In the genomic region with DNA sequence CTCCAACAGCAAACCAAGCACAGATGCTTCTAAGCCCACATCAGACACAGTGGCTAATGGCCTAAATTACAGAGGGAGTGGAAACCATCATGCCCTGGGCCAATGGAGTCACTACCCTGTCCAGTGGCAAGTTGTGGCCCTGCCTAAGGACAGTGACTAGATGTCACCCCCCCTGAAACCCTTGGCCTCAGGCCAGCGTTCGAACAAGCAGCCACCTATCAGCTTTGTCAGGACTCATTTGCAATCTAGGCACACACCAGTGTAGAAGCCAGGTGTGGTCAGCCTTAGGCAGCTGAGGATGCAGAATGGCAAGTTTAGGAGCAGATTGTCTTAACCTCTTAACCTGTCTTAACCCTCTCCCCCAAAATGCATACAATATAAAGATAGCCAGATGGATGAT, we compare ENCODE assay signal across 22 mouse cellular contexts. TPM values are rescaled to one million over a fixed set of nuclear protein-coding genes. Genes with fewer than 3 reads are reported as not detected.
DNase-seq lines count a peak whose midpoint lies in the region; ATAC-seq lines count a peak whose summit lies in the region.
"Had no signal": no experiment of that assay in that cellular context is flagged by ENCODE, and none has a peak within 500 bp of the region (broad histone marks: within the 10 kb centered on the region; RNA-seq: fewer than 3 reads in every experiment).

No protein-coding gene starts in this region.

- ATAC-seq in heart, embryonic 12.5 days (ENCODE audit: insufficient number of reproducible peaks, low FRiP score), result no peak
- no peak for ATAC-seq in heart, embryonic 11.5 days (replicated peaks; ENCODE audit: insufficient number of reproducible peaks, low FRiP score, low TSS enrichment)
- ATAC-seq in liver, embryonic 13.5 days (ENCODE audit: low read depth), result peak; percentile 9; the same call in 1 of the 2 replicates
- ATAC-seq in kidney, embryonic 16.5 days (ENCODE audit: low FRiP score, low TSS enrichment), result no peak
- ATAC-seq in forebrain, embryonic 16.5 days, result no peak
- ATAC-seq: activated CD4-positive, CD25-positive, alpha-beta regulatory T cell, adult 4 months; Patski had no signal

- no peak overlapping the region for H3K27ac ChIP-seq in heart, embryonic 12.5 days (ENCODE audit: poor library complexity, severe bottlenecking)
- H3K27ac ChIP-seq in heart, embryonic 11.5 days (ENCODE audit: low read depth, low read length), result no peak overlapping the region
- peak overlapping the region; percentile 98 for H3K27ac ChIP-seq in liver, embryonic 13.5 days
- no peak overlapping the region for H3K27ac ChIP-seq in kidney, embryonic 16.5 days (ENCODE audit: low read length)
- H3K27ac ChIP-seq in forebrain, embryonic 16.5 days (ENCODE audit: low read length), result no peak overlapping the region
- H3K27ac ChIP-seq: hindbrain, embryonic 15.5 days; limb, embryonic 12.5 days; lung, embryonic 15.5 days; macrophage; midbrain, embryonic 12.5 days; neural tube, embryonic 13.5 days had no signal

- peaks cover 93% of the 10 kb centered on the region for H3K4me1 ChIP-seq in heart, embryonic 12.5 days (replicated peaks)
- peaks cover 67% of the 10 kb centered on the region for H3K4me1 ChIP-seq in heart, embryonic 11.5 days (ENCODE audit: control insufficient read depth, insufficient read depth, low read length)
- peaks cover 100% of the 10 kb centered on the region for H3K4me1 ChIP-seq in liver, embryonic 13.5 days (replicated peaks)
- H3K4me1 ChIP-seq in kidney, embryonic 16.5 days (ENCODE audit: insufficient read depth, low read length), result peaks cover 36% of the 10 kb centered on the region
- peaks cover 36% of the 10 kb centered on the region for H3K4me1 ChIP-seq in forebrain, embryonic 16.5 days (replicated peaks; ENCODE audit: control insufficient read depth, insufficient read depth, low read length)

- DNase-seq in testis, postnatal 10 days (ENCODE audit: low spot score), result peak; percentile 58
- DNase-seq in testis, postnatal 14 days (ENCODE audit: low spot score), result no peak
- peak; percentile 46 for DNase-seq in liver, embryonic 13.5 days
- DNase-seq: embryo, embryonic 11 days; gastrocnemius, postnatal 25 days; heart, postnatal 10 days; kidney, adult 18-20 months; kidney, postnatal 25 days; right cerebral cortex, postnatal 25 days; thymus, postnatal 14 days had no signal

- H3K36me3 ChIP-seq in heart, embryonic 12.5 days, result peaks cover 9% of the 10 kb centered on the region
- no peaks in the 10 kb centered on the region for H3K36me3 ChIP-seq in heart, embryonic 11.5 days (ENCODE audit: control insufficient read depth, insufficient read depth, low read length)
- H3K36me3 ChIP-seq in liver, embryonic 13.5 days, result peaks cover 23% of the 10 kb centered on the region
- H3K36me3 ChIP-seq in kidney, embryonic 16.5 days (ENCODE audit: insufficient read depth, low read length), result no peaks in the 10 kb centered on the region; the same call in 1 of the 2 replicates
- no peaks in the 10 kb centered on the region for H3K36me3 ChIP-seq in forebrain, embryonic 16.5 days (ENCODE audit: control insufficient read depth, insufficient read depth)
- H3K36me3 ChIP-seq: hindbrain, embryonic 15.5 days; lung, embryonic 15.5 days had no signal

- H3K9ac ChIP-seq in heart, embryonic 12.5 days, result no peak overlapping the region
- no peak overlapping the region; the same call in 1 of the 2 replicates for H3K9ac ChIP-seq in heart, embryonic 11.5 days (ENCODE audit: low read depth, low read length)
- peak overlapping the region; percentile 65 for H3K9ac ChIP-seq in liver, embryonic 13.5 days
- no peak overlapping the region for H3K9ac ChIP-seq in kidney, embryonic 16.5 days (replicated peaks; ENCODE audit: low read length)
- H3K9ac ChIP-seq in forebrain, embryonic 16.5 days (replicated peaks; ENCODE audit: low read depth, low read length), result no peak overlapping the region
- H3K9ac ChIP-seq: hindbrain, embryonic 15.5 days; limb, embryonic 12.5 days; lung, embryonic 15.5 days; midbrain, embryonic 12.5 days; neural tube, embryonic 13.5 days had no signal

- 38% methylated on average over 2 of the region's 2 CpGs for WGBS in heart, embryonic 12.5 days
- WGBS in heart, embryonic 11.5 days (ENCODE audit: insufficient replicate concordance), result 67% methylated on average over 2 of the region's 2 CpGs
- 44% methylated on average over 2 of the region's 2 CpGs for WGBS in liver, embryonic 13.5 days (ENCODE audit: insufficient replicate concordance)
- WGBS in kidney, embryonic 16.5 days, result 66% methylated on average over 2 of the region's 2 CpGs
- 82% methylated on average over 2 of the region's 2 CpGs for WGBS in forebrain, embryonic 16.5 days

- peak overlapping the region; percentile 4; the same call in 1 of the 2 replicates for H3K4me2 ChIP-seq in heart, embryonic 12.5 days
- H3K4me2 ChIP-seq in heart, embryonic 11.5 days, result no peak overlapping the region
- H3K4me2 ChIP-seq in liver, embryonic 13.5 days, result peak overlapping the region; percentile 72
- no peak overlapping the region for H3K4me2 ChIP-seq in kidney, embryonic 16.5 days (replicated peaks; ENCODE audit: low read depth, low read length)
- H3K4me2 ChIP-seq in forebrain, embryonic 16.5 days (ENCODE audit: low read length), result no peak overlapping the region
- H3K4me2 ChIP-seq: hindbrain, embryonic 15.5 days; limb, embryonic 12.5 days; lung, embryonic 15.5 days; midbrain, embryonic 12.5 days; neural tube, embryonic 13.5 days had no signal

- no peaks in the 10 kb centered on the region for H3K9me3 ChIP-seq in heart, embryonic 12.5 days (replicated peaks)
- H3K9me3 ChIP-seq in heart, embryonic 11.5 days (replicated peaks; ENCODE audit: control insufficient read depth, low read length), result no peaks in the 10 kb centered on the region
- H3K9me3 ChIP-seq in liver, embryonic 13.5 days (replicated peaks), result no peaks in the 10 kb centered on the region
- no peaks in the 10 kb centered on the region for H3K9me3 ChIP-seq in kidney, embryonic 16.5 days (ENCODE audit: low read length)
- H3K9me3 ChIP-seq in forebrain, embryonic 16.5 days (ENCODE audit: control insufficient read depth, low read length), result no peaks in the 10 kb centered on the region
- H3K9me3 ChIP-seq: hindbrain, embryonic 15.5 days; limb, embryonic 12.5 days; lung, embryonic 15.5 days; midbrain, embryonic 12.5 days; neural tube, embryonic 13.5 days had no signal

- H3K27me3 ChIP-seq in heart, embryonic 12.5 days (replicated peaks), result no peaks in the 10 kb centered on the region
- no peaks in the 10 kb centered on the region for H3K27me3 ChIP-seq in heart, embryonic 11.5 days (ENCODE audit: control insufficient read depth, insufficient read depth, low read length)
- no peaks in the 10 kb centered on the region for H3K27me3 ChIP-seq in liver, embryonic 13.5 days
- H3K27me3 ChIP-seq in kidney, embryonic 16.5 days (ENCODE audit: insufficient read depth, low read length), result no peaks in the 10 kb centered on the region
- no peaks in the 10 kb centered on the region for H3K27me3 ChIP-seq in forebrain, embryonic 16.5 days (replicated peaks; ENCODE audit: control insufficient read depth, insufficient read depth, low read length)
- H3K27me3 ChIP-seq: hindbrain, embryonic 15.5 days; limb, embryonic 12.5 days; lung, embryonic 15.5 days; midbrain, embryonic 12.5 days; neural tube, embryonic 13.5 days; Patski had no signal

- no peak overlapping the region for H3K4me3 ChIP-seq in heart, embryonic 12.5 days
- H3K4me3 ChIP-seq in heart, embryonic 11.5 days (ENCODE audit: low read depth, low read length), result no peak overlapping the region
- H3K4me3 ChIP-seq in liver, embryonic 13.5 days (replicated peaks), result 0 out of 2 replicates have a peak overlapping the region, but pooled peaks have one; percentile 5
- no peak overlapping the region for H3K4me3 ChIP-seq in kidney, embryonic 16.5 days (ENCODE audit: low read length)
- no peak overlapping the region for H3K4me3 ChIP-seq in forebrain, embryonic 16.5 days (replicated peaks; ENCODE audit: low read length)
- H3K4me3 ChIP-seq: hindbrain, embryonic 15.5 days; limb, embryonic 12.5 days; lung, embryonic 15.5 days; midbrain, embryonic 12.5 days; neural tube, embryonic 13.5 days had no signal

RNA-seq across cellular contexts. Expression of gene Eps15l1, which starts 6.0 kb away (rescaled TPM):
- polyA plus RNA-seq in heart, embryonic 12.5 days (2016; fragmentation: Nextera tagmentation; extraction: Ambion mirVana), result 47.4 and 50.6 TPM in 2 replicates
- polyA plus RNA-seq in heart, embryonic 11.5 days (2014; fragmentation: Nextera tagmentation; extraction: Ambion mirVana), result 49.7 and 49.9 TPM in 2 replicates
- polyA plus RNA-seq in liver, embryonic 13.5 days (2015; fragmentation: Nextera tagmentation; extraction: Ambion mirVana), result 17.5 and 21.1 TPM in 2 replicates
- polyA plus RNA-seq in kidney, embryonic 16.5 days (2015; fragmentation: Nextera tagmentation; extraction: Ambion mirVana), result 61.3 and 62.7 TPM in 2 replicates
- polyA plus RNA-seq in forebrain, embryonic 16.5 days (2015; fragmentation: Nextera tagmentation; extraction: Ambion mirVana), result 67.3 and 68.0 TPM in 2 replicates

RNA-seq across cellular contexts. Expression of gene Calr3, which starts 28.4 kb away (rescaled TPM):
- 0.78 and 1.3 TPM in 2 replicates for polyA plus RNA-seq in heart, embryonic 12.5 days (2016; fragmentation: Nextera tagmentation; extraction: Ambion mirVana)
- polyA plus RNA-seq in heart, embryonic 11.5 days (2014; fragmentation: Nextera tagmentation; extraction: Ambion mirVana), result 0.82 and 1.2 TPM in 2 replicates
- 0.59 and 0.93 TPM in 2 replicates for polyA plus RNA-seq in liver, embryonic 13.5 days (2015; fragmentation: Nextera tagmentation; extraction: Ambion mirVana)
- polyA plus RNA-seq in kidney, embryonic 16.5 days (2015; fragmentation: Nextera tagmentation; extraction: Ambion mirVana), result 2.0 and 2.1 TPM in 2 replicates
- polyA plus RNA-seq in forebrain, embryonic 16.5 days (2015; fragmentation: Nextera tagmentation; extraction: Ambion mirVana), result 1.1 and 1.3 TPM in 2 replicates

RNA-seq across cellular contexts. Expression of gene 1700030K09Rik, which starts 28.4 kb away (rescaled TPM):
- polyA plus RNA-seq in heart, embryonic 12.5 days (2016; fragmentation: Nextera tagmentation; extraction: Ambion mirVana), result 10.7 and 11.0 TPM in 2 replicates
- polyA plus RNA-seq in heart, embryonic 11.5 days (2014; fragmentation: Nextera tagmentation; extraction: Ambion mirVana), result 9.2 and 10.3 TPM in 2 replicates
- polyA plus RNA-seq in liver, embryonic 13.5 days (2015; fragmentation: Nextera tagmentation; extraction: Ambion mirVana), result 4.2 and 5.0 TPM in 2 replicates
- polyA plus RNA-seq in kidney, embryonic 16.5 days (2015; fragmentation: Nextera tagmentation; extraction: Ambion mirVana), result 17.9 and 19.1 TPM in 2 replicates
- 21.4 and 24.5 TPM in 2 replicates for polyA plus RNA-seq in forebrain, embryonic 16.5 days (2015; fragmentation: Nextera tagmentation; extraction: Ambion mirVana)

RNA-seq across cellular contexts. Expression of gene Cherp, which starts 59.8 kb away (rescaled TPM):
- 57.2 and 60.6 TPM in 2 replicates for polyA plus RNA-seq in heart, embryonic 12.5 days (2016; fragmentation: Nextera tagmentation; extraction: Ambion mirVana)
- polyA plus RNA-seq in heart, embryonic 11.5 days (2014; fragmentation: Nextera tagmentation; extraction: Ambion mirVana), result 42.2 and 44.5 TPM in 2 replicates
- 21.4 and 31.4 TPM in 2 replicates for polyA plus RNA-seq in liver, embryonic 13.5 days (2015; fragmentation: Nextera tagmentation; extraction: Ambion mirVana)
- 64.6 and 87.9 TPM in 2 replicates for polyA plus RNA-seq in kidney, embryonic 16.5 days (2015; fragmentation: Nextera tagmentation; extraction: Ambion mirVana)
- polyA plus RNA-seq in forebrain, embryonic 16.5 days (2015; fragmentation: Nextera tagmentation; extraction: Ambion mirVana), result 48.2 and 58.2 TPM in 2 replicates

Comparison
In these comparisons a context has a peak if more than half of its experiments do, and no peak if none do; other contexts are left out.
1. H3K4me2 ChIP-seq: peak in heart, embryonic 12.5 days (single experiment) and liver, embryonic 13.5 days (single experiment); none in heart, embryonic 11.5 days (single experiment), kidney, embryonic 16.5 days (single experiment) and forebrain, embryonic 16.5 days (single experiment).